Mouse (Mus musculus) 3T3-L1 (cell line): ENCODE measurements around the gene Wdr73.

Experiments used
- DNase-seq: peaks from one replicate; pipeline ENCODE4 v3.0.0-alpha.2; 2015; ENCODE audit warnings: low read depth, low spot score

Gene Wdr73

GRCm38 (mm10) chr7:80855316-80855715 is 45.8 kb downstream of the Wdr73 start:
- DNase-seq = no peak

DNA sequence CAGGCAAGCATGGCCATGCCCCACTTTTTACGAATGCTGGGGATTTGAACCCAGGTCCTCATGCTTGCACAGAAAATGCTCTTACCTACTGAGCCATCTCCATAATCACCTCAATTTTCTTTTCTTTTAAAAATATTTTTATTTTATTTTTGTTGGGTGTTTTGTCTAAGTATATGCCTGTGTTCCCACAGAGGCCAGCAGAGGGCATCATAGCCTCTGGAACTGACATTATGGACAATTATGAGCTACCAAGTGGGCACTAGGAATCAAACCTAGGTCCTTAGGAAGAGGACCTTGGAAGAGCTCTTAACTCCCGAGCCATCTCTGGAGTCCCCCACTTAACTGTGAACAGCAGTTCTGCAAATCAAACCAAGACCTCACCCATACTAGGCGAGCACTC is 47.9 kb downstream of the Wdr73 start:
- no peak for DNase-seq

GRCm38 (mm10) chr7:80850520-80850919 is 50.5 kb downstream of the Wdr73 start:
- no peak for DNase-seq

DNA sequence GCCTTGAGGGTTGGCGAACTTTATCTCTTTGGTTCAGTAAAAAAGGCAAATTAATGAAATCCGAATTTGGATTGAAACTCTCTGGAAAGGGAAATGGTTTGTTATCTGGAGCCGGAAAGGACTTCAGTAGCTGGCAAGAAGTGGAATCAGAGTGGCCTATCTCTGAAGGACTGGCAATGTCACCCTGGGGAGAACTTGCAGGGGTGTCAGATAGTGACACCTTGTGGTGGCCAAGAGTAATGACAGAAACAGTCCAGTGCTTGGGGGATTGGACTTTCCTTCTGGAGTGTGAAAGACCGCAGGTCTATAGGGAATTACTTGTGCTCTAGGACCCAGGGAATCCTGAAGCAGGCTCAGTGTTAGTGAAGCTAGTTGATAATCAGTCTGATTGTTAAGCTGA is 51.4 kb downstream of the Wdr73 start:
- peak; percentile 82 for DNase-seq

DNA sequence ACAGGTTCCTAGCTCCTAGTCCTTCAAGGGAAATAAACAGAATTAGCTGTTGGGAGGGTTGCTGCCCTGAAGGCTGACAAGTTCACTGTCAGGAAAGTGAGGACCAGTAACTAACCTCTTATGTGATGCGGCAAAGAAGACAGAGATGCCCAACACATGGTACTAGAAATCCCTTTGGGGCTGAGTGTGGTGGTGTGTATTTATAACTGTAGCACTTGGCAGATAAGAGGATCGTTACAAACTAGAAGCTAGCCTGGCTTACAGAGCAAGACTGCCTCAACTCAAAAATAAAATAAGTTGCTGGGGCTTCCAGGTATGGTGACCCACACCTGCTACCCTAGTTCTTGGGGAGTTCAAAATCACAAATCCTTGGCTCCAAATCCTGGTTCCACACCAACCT is 51.8 kb downstream of the Wdr73 start:
- DNase-seq = no peak

DNA sequence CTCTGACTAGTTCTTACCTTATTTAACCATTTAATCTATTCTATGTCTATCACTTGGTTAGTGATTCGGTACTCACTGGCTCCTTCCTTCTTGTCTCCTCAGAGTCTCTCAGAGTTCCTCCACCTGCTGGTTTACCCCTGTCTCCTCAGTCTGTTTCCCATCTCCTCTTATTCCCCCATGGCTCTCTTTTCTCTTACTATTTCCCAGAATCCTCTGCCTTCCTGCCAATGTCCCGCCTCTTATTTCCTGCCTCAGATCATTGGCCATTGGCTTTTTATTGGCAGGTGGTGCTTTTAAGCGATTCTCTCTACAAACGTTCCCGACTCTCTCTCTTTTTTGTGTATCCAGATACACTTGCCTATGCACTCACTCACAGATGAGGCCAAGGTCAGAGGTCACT is 54.4 kb downstream of the Wdr73 start:
- DNase-seq = no peak

DNA sequence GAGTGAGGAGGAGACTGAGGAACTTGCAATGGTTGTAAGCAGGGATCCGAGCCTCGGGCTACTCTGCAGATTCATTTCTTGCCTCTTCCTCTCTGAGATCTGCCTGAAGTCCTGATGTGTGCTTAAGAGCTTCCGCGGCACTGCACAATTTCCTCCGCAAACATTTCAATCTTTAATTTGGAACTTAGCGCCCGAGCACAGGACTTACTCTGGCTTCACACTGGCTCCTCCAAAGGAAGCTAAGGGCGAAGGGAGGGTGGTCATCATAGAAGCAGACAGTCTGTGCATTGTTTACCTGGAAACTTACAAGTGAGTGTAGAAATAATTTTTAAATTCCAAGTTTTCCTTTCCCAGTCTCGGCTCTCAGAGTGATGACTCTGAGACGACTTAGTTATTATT is 54.8 kb downstream of the Wdr73 start:
- no peak for DNase-seq

- no peak for DNase-seq
Measured at GRCm38 (mm10) chr7:80845621-80846279, 55.3 kb downstream of the Wdr73 start.

DNA sequence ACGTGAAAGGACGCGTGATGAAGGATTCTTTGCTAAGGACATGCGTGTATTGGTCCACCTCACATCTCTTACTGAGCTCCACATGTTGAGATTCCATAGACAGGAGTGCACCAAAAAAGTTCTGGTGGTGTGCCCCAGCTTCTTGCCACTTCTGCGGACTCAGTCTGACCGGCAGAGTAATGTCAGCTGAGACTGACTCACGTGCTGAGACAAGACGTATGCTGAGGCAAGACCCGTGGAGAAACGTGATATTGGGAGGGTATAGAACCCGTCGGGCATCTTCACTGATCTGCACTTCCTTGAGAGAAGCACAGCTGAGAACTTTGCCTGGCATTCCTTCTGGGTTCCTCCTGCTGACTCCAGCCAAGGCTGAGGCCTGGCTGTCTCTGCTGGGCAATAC is 56.4 kb downstream of the Wdr73 start:
- no peak for DNase-seq

DNA sequence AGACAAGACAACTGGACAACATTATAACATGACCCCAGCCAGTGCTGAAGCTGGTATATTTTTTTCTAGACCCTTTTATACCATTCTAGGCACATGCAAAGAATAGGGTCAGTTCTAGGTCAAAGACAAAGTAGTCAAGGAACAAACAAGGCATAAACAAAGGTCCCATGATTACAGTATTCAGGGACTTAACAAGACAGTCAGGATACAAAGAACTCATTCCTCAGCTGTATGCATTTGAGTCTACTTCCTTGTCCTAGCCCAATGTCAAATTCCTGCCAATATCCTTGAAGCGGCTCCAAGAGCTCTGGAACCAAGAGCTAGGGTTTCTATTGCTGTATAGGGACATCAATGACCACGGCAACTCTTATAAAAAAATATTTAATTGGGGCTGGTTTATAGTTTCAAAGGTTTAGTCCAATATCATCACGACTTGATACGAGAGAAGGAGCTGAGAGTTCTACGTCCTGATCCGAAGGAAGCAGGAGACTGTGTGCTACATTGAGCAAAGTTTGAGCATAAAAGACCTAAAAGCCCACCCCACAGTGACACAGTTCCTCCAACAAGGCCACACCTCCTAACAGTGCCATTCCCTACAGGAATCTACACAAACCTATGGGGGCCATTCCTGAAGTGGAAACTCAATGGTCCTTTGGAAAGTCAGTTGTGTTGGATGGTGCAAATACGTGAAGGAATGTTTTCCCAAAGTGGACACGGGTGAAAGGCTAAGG is 57.0 kb downstream of the Wdr73 start:
- DNase-seq = no peak

GRCm38 (mm10) chr7:80843176-80843575 is 57.9 kb downstream of the Wdr73 start:
- peak; percentile 78 for DNase-seq

DNA sequence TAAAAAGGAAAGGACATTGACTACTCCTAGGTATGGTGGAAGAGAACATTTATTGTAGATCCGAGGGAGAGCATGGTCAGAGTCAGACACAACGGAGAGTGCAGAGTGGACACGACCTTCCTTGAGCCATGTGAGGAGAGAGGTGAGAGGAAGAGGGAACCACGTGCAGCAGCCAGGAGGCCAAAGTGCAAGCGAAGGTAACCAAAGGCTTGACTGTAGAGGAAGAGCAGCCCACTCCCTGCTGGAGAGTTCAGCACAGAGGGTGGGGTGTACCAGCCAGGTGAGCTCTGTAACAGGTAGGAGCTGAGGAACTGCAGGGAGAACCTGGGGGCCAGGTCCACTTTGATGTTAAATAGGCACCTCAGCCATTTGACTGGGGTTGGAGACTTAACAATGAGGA is 58.9 kb downstream of the Wdr73 start:
- DNase-seq = no peak

- peak; percentile 93 for DNase-seq
Measured at GRCm38 (mm10) chr7:80840937-80841336, 60.1 kb downstream of the Wdr73 start.
